Mouse (Mus musculus) ovary, adult 2 months (tissue): ENCODE results near the gene Plxna4. TPM values are rescaled to one million over a fixed set of nuclear protein-coding genes. Genes with fewer than 3 reads are reported as not detected.

ENCODE experiments used
- polyA plus RNA-seq: library from polyadenylated mRNA; depleted of rRNA; stranded (reverse); fragments of >200 nt; gene quantifications from 2 replicates; pipeline ENCODE4 v1.2.3, GENCODE M21; 2012; rRNA removed

The Plxna4 gene
- polyA plus RNA-seq: 3.3 and 4.2 TPM in 2 replicates

GRCm38 (mm10) chr6:32588056-32588671, at the start of gene Plxna4:
Gene Plxna4, minus strand, starts transcription at chr6:32588192.

